ENCODE assay signal across 9 mouse cellular contexts in the genomic region with DNA sequence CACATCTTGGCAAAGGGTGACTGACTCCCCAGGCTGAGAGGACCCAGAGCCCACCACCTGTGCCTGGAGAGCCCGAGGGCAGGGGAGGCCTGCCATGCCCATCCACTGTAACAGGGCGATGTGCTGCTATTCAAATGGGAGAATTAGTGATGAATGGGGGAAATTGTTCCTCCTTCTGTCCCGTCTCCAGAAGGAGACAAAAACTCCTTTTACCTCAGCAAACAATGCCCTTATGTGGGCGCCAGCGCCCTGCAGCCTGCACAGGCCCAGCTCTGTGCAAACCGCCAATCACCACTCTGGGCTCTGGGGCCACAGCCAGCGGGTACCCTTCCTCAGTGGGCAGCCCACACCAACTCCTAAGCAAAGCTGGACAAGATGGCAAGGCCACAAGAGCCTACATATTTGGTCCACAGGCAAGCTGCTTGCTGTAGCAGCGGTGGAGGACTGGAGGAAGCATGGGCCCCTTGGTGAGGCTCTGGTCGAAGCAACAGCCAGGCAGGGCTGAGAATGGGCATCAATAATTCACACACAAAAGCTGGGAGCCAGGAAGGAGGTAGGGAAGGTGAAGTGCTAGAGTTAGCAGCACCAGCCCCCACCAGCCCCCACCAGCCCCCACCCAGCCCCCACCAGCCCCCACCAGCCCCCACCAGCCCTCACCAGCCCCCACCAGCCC.
A peak's percentile ranks its signal among the peaks of the same experiment; 100 is the strongest.
DNase-seq lines count a peak whose midpoint lies in the region; ATAC-seq and TF ChIP-seq lines count a peak whose summit lies in the region.
"Had no signal": no experiment of that assay in that cellular context is flagged by ENCODE, and none has a peak within 500 bp of the region (broad histone marks: within the 10 kb centered on the region; RNA-seq: fewer than 3 reads in every experiment).

No protein-coding gene starts in this region.

- ATAC-seq in heart, postnatal 0 days (ENCODE audit: insufficient read depth, low read depth), result no peak
- 0 out of 2 replicates have a peak, but pooled peaks have one; percentile 30 for ATAC-seq in embryonic facial prominence, embryonic 11.5 days (replicated peaks; ENCODE audit: insufficient number of reproducible peaks, low FRiP score, low TSS enrichment, low read depth)
- peak; percentile 84 for ATAC-seq in neural tube, embryonic 11.5 days (ENCODE audit: insufficient read depth, low FRiP score, low TSS enrichment)
- ATAC-seq in megakaryocyte, adult 5-6 weeks (ENCODE audit: poor library complexity, severe bottlenecking), result no peak

- H3K9me3 ChIP-seq in heart, postnatal 0 days (replicated peaks; ENCODE audit: control insufficient read depth, low read length), result no peaks in the 10 kb centered on the region
- no peaks in the 10 kb centered on the region for H3K9me3 ChIP-seq in embryonic facial prominence, embryonic 11.5 days (replicated peaks; ENCODE audit: control insufficient read depth, low read length)
- no peaks in the 10 kb centered on the region for H3K9me3 ChIP-seq in neural tube, embryonic 11.5 days (ENCODE audit: control insufficient read depth, low read length)

- TF ChIP-seq EP300 in heart, postnatal 0 days (IDR thresholded peaks at IDR 0.05; ENCODE audit: low read depth), result no peak

- peaks cover 46% of the 10 kb centered on the region for H3K4me1 ChIP-seq in heart, postnatal 0 days (ENCODE audit: control insufficient read depth, insufficient read depth)
- H3K4me1 ChIP-seq in embryonic facial prominence, embryonic 11.5 days (ENCODE audit: control insufficient read depth, insufficient read depth, low read length), result peaks cover 7% of the 10 kb centered on the region
- H3K4me1 ChIP-seq in neural tube, embryonic 11.5 days (ENCODE audit: control insufficient read depth, insufficient read depth, low read length), result peaks cover 20% of the 10 kb centered on the region

- no peak overlapping the region for H3K4me3 ChIP-seq in heart, postnatal 0 days (ENCODE audit: low read depth, low read length)
- no peak overlapping the region for H3K4me3 ChIP-seq in embryonic facial prominence, embryonic 11.5 days (ENCODE audit: low read depth, low read length)
- H3K4me3 ChIP-seq in layer of hippocampus, adult 2 months, result no peak overlapping the region
- H3K4me3 ChIP-seq in neural tube, embryonic 11.5 days (ENCODE audit: low read depth, low read length), result no peak overlapping the region

- peak overlapping the region; percentile 23; the same call in 1 of the 2 replicates for H3K27ac ChIP-seq in heart, postnatal 0 days (ENCODE audit: low read depth)
- H3K27ac ChIP-seq in embryonic facial prominence, embryonic 11.5 days (replicated peaks; ENCODE audit: low read depth, low read length), result peak overlapping the region; percentile 25
- peak overlapping the region; percentile 83 for H3K27ac ChIP-seq in layer of hippocampus, adult 2 months
- H3K27ac ChIP-seq in neural tube, embryonic 11.5 days (ENCODE audit: low read depth, low read length), result peak overlapping the region; percentile 92
- H3K27ac ChIP-seq: macrophage had no signal

- TF ChIP-seq CTCF in heart, postnatal 0 days (IDR thresholded peaks at IDR 0.05; ENCODE audit: low read depth), result no peak
- no peak for TF ChIP-seq CTCF in layer of hippocampus, adult 2 months (conservative IDR thresholded peaks at IDR 0.05)

- no peak overlapping the region for H3K4me2 ChIP-seq in heart, postnatal 0 days (ENCODE audit: low read depth, low read length)
- H3K4me2 ChIP-seq in embryonic facial prominence, embryonic 11.5 days (ENCODE audit: low read depth, low read length), result no peak overlapping the region
- H3K4me2 ChIP-seq in neural tube, embryonic 11.5 days (ENCODE audit: low read depth), result peak overlapping the region; percentile 19; the same call in 1 of the 2 replicates

- 76% methylated on average over 9 of the region's 9 CpGs for WGBS in heart, postnatal 0 days
- WGBS in embryonic facial prominence, embryonic 11.5 days, result 33% methylated on average over 9 of the region's 9 CpGs
- 28% methylated on average over 9 of the region's 9 CpGs for WGBS in neural tube, embryonic 11.5 days

- H3K9ac ChIP-seq in heart, postnatal 0 days (replicated peaks; ENCODE audit: low read depth, low read length), result no peak overlapping the region
- H3K9ac ChIP-seq in embryonic facial prominence, embryonic 11.5 days (replicated peaks; ENCODE audit: low read length), result no peak overlapping the region
- peak overlapping the region; percentile 28; the same call in 1 of the 2 replicates for H3K9ac ChIP-seq in neural tube, embryonic 11.5 days (ENCODE audit: low read length)

- H3K36me3 ChIP-seq in heart, postnatal 0 days (replicated peaks; ENCODE audit: control insufficient read depth, insufficient read depth, low read length), result no peaks in the 10 kb centered on the region; the same call in 1 of the 2 replicates
- H3K36me3 ChIP-seq in embryonic facial prominence, embryonic 11.5 days (replicated peaks; ENCODE audit: control insufficient read depth, insufficient read depth, low read depth, low read length), result peaks cover 6% of the 10 kb centered on the region
- H3K36me3 ChIP-seq in neural tube, embryonic 11.5 days (ENCODE audit: control insufficient read depth, insufficient read depth, low read length), result peaks cover 2% of the 10 kb centered on the region; the same call in 1 of the 2 replicates

- no peak for DNase-seq in heart, postnatal 0 days (ENCODE audit: low spot score)
- no peak for DNase-seq in heart, postnatal 4 days
- DNase-seq in embryonic facial prominence, embryonic 11.5 days (ENCODE audit: low spot score), result no peak
- DNase-seq in layer of hippocampus, adult 2 months (ENCODE audit: low spot score in 2 of 2), result peak; percentile 46 to 65
- DNase-seq in neural tube, embryonic 11.5 days (ENCODE audit: low spot score), result peak; percentile 71
- DNase-seq in kidney, adult 11 months, result no peak
- no peak for DNase-seq in B cell, adult 2 months

- no peaks in the 10 kb centered on the region for H3K27me3 ChIP-seq in heart, postnatal 0 days (ENCODE audit: control insufficient read depth, insufficient read depth, low read length)
- H3K27me3 ChIP-seq in embryonic facial prominence, embryonic 11.5 days (ENCODE audit: control insufficient read depth, insufficient read depth, low read length), result no peaks in the 10 kb centered on the region
- no peaks in the 10 kb centered on the region for H3K27me3 ChIP-seq in neural tube, embryonic 11.5 days (ENCODE audit: control insufficient read depth, insufficient read depth, low read length)

Comparison
In these comparisons a context has a peak if more than half of its experiments do, and no peak if none do; other contexts are left out.
1. ATAC-seq: peak in embryonic facial prominence, embryonic 11.5 days (single experiment) and neural tube, embryonic 11.5 days (single experiment); none in heart, postnatal 0 days (single experiment) and megakaryocyte, adult 5-6 weeks (single experiment).
2. DNase-seq: peak in layer of hippocampus, adult 2 months (2 of 2) and neural tube, embryonic 11.5 days (single experiment); none in heart, postnatal 0 days (single experiment), heart, postnatal 4 days (single experiment), embryonic facial prominence, embryonic 11.5 days (single experiment), kidney, adult 11 months (single experiment) and B cell, adult 2 months (0 of 2).
3. H3K27ac ChIP-seq: peak in every context shown above with its lines; median percentile 92 in neural tube, embryonic 11.5 days; 83 in layer of hippocampus, adult 2 months; 25 in embryonic facial prominence, embryonic 11.5 days; 23 in heart, postnatal 0 days.